Mouse (Mus musculus) granulocyte monocyte progenitor cell, adult 5-6 weeks (primary cell): Measurements from ENCODE around the gene Gm49450. TPM values are rescaled to one million over a fixed set of nuclear protein-coding genes. Genes with fewer than 3 reads are reported as not detected.

Source experiments
- ATAC-seq: replicated peaks from 2 replicates; pipeline ENCODE4 v1.8.0; 2016; ENCODE audit warnings: mild to moderate bottlenecking, moderate TSS enrichment, inconsistent platforms; ENCODE audit not compliant: poor library complexity, severe bottlenecking
- total RNA-seq, 2 experiments: library from RNA; stranded (forward) in 1 of 2; stranded (reverse) in 1 of 2; fragments of 200-712, 200-1000 nt in 1 of 2; fragments of >200 nt in 1 of 2; fragmentation: Nextera tagmentation in 1 of 2; gene quantifications; 2 replicates each; pipeline ENCODE4 v1.2.3; 2014 to 2017

Gm49450 gene
- total RNA-seq (2014; fragmentation: Nextera tagmentation) (not detected in 2 replicates), total RNA-seq (2017) (not detected in 2 replicates)

GRCm38 (mm10) chr15:98953401-98954356 is at the start of gene Gm49450, which contains the start of gene Tuba1a:
TSS of gene Gm49450 (minus strand) at chr15:98953551.
TSS of gene Tuba1a (minus strand) at chr15:98953703.
- peak; percentile 87 for ATAC-seq

GRCm38 (mm10) chr15:99001451-99001931 is 48.1 kb upstream of the Gm49450 start:
- ATAC-seq = peak; percentile 42

- peak; percentile 43 for ATAC-seq
Observed at GRCm38 (mm10) chr15:99000535-99001283, 47.4 kb upstream of the Gm49450 start.

- no peak for ATAC-seq
Observed at GRCm38 (mm10) chr15:98998775-98999157, 45.4 kb upstream of the Gm49450 start.

- no peak for ATAC-seq
Observed at GRCm38 (mm10) chr15:98997938-98998774, 44.8 kb upstream of the Gm49450 start.

- ATAC-seq = no peak
Observed at GRCm38 (mm10) chr15:98996840-98997239, 43.5 kb upstream of the Gm49450 start.

GRCm38 (mm10) chr15:98994957-98995520 is 41.7 kb upstream of the Gm49450 start:
- ATAC-seq = no peak

- ATAC-seq = peak; percentile 50
Observed at GRCm38 (mm10) chr15:98993865-98994264, 40.5 kb upstream of the Gm49450 start.

- peak; percentile 86 for ATAC-seq
Observed at GRCm38 (mm10) chr15:98993093-98993793, 39.9 kb upstream of the Gm49450 start.

GRCm38 (mm10) chr15:98992086-98992912 is 38.9 kb upstream of the Gm49450 start:
- ATAC-seq = peak; percentile 85

- no peak for ATAC-seq
Observed at GRCm38 (mm10) chr15:98991540-98992050, 38.2 kb upstream of the Gm49450 start.

GRCm38 (mm10) chr15:98990669-98991539 is 37.6 kb upstream of the Gm49450 start:
- ATAC-seq = no peak

- ATAC-seq = no peak
Observed at GRCm38 (mm10) chr15:98989701-98990430, 36.5 kb upstream of the Gm49450 start.

GRCm38 (mm10) chr15:98988787-98989186 is 35.4 kb upstream of the Gm49450 start:
- ATAC-seq = no peak

- no peak for ATAC-seq
Observed at GRCm38 (mm10) chr15:98987661-98988181, 34.4 kb upstream of the Gm49450 start.

- no peak for ATAC-seq
Observed at GRCm38 (mm10) chr15:98987077-98987630, 33.8 kb upstream of the Gm49450 start.
